Mouse (Mus musculus) embryonic fibroblast, embryonic 13.5 days (primary cell): ENCODE data around the gene Rsrc1. TPM values are rescaled to one million over a fixed set of nuclear protein-coding genes. Genes with fewer than 3 reads are reported as not detected.
"Not testable (repeated sequence)": the region's sequence is repeated elsewhere in the genome, so short reads cannot be mapped to it uniquely, and the experiment has no call there.

Experiments used
- H3K27ac ChIP-seq: 2 replicates; pipeline ENCODE4 v1.5.1; 2012; ENCODE audit warnings: low read length, control low read depth, inconsistent platforms; ENCODE audit not compliant: insufficient read depth
- H3K4me1 ChIP-seq: 2 replicates; pipeline ENCODE4 v1.6.1; 2011; ENCODE audit warnings: low read length; ENCODE audit not compliant: control insufficient read depth, insufficient read depth
- H3K4me3 ChIP-seq: 2 replicates; pipeline ENCODE4 v1.5.1; 2011; ENCODE audit warnings: mild to moderate bottlenecking, control low read depth, low read length; ENCODE audit not compliant: insufficient read depth
- CTCF ChIP-seq: IDR thresholded peaks from 2 replicates; pipeline ENCODE4 v1.5.1; 2011; ENCODE audit warnings: mild to moderate bottlenecking, control low read depth, low read length, moderate library complexity, borderline replicate concordance; ENCODE audit not compliant: insufficient read depth
- POLR2A ChIP-seq: IDR thresholded peaks from 2 replicates; pipeline ENCODE4 v1.6.1; 2011; ENCODE audit warnings: low read depth, mild to moderate bottlenecking, control low read depth, low read length, moderate library complexity
- polyA plus RNA-seq: library from polyadenylated mRNA; stranded (reverse); fragments of >200 nt; gene quantifications from 2 replicates; pipeline ENCODE4 v1.2.4, GENCODE M21; 2011; ENCODE audit warnings: low read depth; ENCODE audit not compliant: missing spikeins, insufficient read length

Gene Rsrc1
- polyA plus RNA-seq, 1 experiment = 44.9 TPM

DNA sequence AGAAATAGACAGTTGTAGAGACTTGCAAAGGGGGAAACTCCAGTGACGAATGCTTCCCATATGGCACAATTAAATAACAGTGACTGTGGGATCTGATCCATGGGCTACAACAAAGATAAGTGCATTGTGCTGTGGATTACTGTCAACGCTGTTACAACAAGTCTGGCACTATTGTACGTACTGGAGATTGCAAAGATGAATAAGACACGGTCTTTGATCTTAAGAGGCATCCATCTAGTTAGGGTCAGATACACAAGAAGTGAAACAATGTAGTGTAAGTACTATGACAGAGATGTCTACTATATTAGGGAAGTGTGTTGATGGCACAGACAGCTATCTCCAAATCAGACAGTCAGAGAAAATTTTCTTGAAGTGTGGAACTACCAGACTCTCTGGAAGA lies 135.1 kb downstream of the Rsrc1 start:
- TF ChIP-seq CTCF (no peak), POLR2A (no peak)
- Histone ChIP-seq H3K4me3 (no peak overlapping the region), H3K27ac (no peak overlapping the region), H3K4me1 (no peaks in the 10 kb centered on the region)

DNA sequence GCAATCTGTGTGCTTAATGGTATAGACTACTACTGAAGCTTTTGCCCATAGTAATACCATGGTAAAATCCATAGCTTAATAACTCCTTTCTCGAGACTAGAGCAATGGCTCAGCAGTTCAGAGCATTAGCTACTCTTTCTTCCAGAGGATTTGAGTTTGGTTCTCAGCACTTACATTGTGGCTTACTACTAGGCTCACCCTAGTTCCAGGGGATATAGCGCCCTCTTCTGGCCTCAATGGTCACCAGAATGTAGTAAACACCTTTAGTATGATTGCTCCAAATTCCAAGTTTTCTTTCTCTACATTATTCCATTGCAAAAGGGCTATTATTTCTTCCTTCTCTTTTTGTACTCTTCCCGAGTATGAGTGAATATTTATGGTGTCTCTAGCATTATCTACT lies 151.3 kb downstream of the Rsrc1 start:
- no peak overlapping the region for H3K4me3 ChIP-seq
- TF ChIP-seq POLR2A (no peak), CTCF (no peak)

DNA sequence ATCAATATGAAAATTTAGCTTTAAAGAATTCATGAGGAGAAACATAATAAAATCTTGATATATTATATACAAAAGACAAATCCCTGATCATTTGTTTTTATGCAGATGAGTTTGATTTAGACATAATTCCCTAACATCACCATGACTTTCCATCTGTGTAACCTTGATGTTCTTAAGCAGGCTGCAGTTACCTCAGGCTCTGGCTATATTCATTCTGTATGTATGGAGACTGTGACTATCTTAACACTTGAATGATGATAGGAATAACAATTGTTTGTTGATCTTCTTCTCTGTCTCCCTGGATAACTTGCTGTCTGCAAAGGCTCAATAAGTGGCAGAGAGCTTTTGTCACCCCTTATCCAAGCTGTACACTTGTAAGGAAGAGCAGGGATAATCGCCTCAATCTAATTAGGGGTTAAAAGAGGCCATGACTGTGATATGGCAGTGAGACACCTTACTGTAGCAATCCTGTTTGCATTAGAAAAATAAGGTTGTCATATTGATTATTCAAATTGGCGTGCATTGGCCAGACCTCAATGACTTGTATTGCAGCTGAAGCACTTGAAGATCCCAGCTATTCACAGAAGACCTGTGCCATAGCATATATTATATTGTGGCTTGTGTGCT lies 154.7 kb downstream of the Rsrc1 start:
- TF ChIP-seq POLR2A (no peak), CTCF (no peak)
- H3K4me3 ChIP-seq = no peak overlapping the region
- H3K27ac ChIP-seq = no peak overlapping the region
- H3K4me1 ChIP-seq = no peaks in the 10 kb centered on the region

More for the DNA sequence above, 151.3 kb downstream of the Rsrc1 start:
- H3K4me1 ChIP-seq = no peaks in the 10 kb centered on the region
- no peak overlapping the region for H3K27ac ChIP-seq

DNA sequence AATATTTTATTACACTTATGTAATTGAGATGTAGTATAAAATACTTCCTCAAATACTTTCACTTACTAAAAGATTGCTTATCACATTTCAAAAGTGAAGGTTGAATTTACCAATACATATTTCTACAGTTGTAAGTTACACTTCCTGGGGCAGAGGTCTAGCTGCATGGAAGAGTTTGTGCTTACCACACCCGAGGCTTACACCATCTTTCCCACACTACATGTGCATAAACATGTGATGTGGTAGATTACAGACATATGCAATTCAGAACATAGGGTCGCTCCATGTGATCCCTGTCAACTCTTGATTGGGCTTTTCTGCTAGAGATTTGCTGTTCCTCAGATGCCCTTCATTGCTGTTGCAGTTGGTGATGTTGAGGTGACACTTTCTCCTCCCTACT lies 163.8 kb downstream of the Rsrc1 start:
- Histone ChIP-seq H3K4me3 (no peak overlapping the region), H3K27ac (no peak overlapping the region), H3K4me1 (no peaks in the 10 kb centered on the region)
- no peak for TF ChIP-seq POLR2A
- no peak for TF ChIP-seq CTCF

DNA sequence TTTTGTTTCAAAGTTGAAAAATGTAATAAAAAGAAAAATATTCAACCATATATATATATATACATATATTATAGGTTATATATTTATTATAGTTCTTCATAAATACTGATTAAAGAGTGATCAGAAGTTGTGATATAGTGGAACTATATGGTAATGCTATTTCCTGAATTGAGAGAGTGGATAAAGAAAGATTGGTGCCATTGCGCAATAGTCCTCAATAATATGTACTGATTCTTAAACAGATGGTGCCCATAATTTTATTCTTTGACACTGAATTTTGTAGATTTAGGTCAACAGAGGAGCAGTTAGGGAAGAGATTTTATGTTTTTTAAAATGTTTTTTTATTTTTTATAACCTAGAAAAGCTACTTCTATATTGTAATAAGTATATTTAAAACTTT lies 165.1 kb downstream of the Rsrc1 start:
- TF ChIP-seq CTCF (no peak), POLR2A (no peak)
- Histone ChIP-seq H3K4me1 (no peaks in the 10 kb centered on the region), H3K4me3 (no peak overlapping the region), H3K27ac (no peak overlapping the region)

DNA sequence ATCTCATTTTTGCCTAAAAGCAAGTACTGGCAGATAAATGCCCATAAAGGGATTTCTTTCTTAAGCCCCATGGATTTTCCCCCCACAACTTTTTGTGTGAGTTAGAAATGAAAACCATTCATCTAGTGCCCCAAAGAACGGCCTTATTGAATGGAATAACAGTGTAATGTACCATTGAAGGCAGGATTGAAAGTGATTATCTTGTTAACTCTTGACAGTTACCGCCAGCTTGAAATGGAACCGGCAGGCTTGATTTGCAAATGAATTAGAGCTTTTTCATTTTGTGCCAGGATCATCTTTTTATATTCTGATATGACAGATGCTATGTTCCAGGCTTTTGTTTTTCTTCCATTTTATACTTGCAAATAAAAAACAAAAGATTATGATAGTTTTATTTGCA lies 166.1 kb downstream of the Rsrc1 start:
- Histone ChIP-seq H3K4me3 (no peak overlapping the region), H3K27ac (no peak overlapping the region), H3K4me1 (no peaks in the 10 kb centered on the region)
- no peak for TF ChIP-seq POLR2A
- TF ChIP-seq CTCF = no peak

DNA sequence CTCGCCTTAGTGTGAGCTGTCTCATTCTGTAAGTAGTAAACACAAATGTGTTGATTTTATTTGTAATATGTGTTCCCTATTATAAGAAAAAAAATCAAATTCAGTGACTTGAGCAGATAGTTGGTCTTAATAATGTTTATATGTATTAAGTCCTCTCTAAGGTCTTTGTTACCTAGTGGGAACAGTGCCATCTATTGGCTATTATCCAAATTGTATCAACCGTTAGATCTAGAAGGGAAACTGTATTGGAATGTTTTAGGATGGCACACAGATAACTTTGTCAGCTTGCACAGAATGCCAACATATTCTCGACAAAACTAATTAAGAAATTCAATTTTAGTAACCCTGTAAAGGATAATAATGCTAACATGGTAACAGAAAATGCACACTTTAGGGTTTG lies 216.0 kb downstream of the Rsrc1 start:
- TF ChIP-seq POLR2A (no peak), CTCF (no peak)
- Histone ChIP-seq H3K27ac (no peak overlapping the region), H3K4me3 (no peak overlapping the region), H3K4me1 (no peaks in the 10 kb centered on the region)

DNA sequence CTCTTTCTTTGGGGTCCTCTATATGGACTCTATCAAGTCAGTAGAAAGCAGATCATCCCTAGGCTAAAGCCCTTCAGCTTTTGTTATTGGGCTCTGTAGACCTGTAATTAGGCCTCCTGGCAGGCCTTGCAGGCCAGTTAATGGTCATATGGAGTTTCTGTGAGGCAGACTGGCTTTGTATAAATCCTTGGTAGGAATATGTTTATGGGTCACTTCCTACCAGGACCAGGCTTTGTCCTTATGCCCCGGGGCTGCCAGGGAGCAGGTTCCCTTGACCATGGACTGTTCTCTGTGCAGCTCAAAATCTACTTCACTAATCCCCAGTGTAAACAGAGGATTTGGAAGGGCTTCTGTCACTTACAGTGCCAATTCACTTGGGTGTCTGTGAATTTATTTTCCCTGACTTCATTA lies 231.9 kb downstream of the Rsrc1 start:
- TF ChIP-seq CTCF (no peak), POLR2A (no peak)
- Histone ChIP-seq H3K4me1 (no peaks in the 10 kb centered on the region), H3K4me3 (no peak overlapping the region), H3K27ac (no peak overlapping the region)

DNA sequence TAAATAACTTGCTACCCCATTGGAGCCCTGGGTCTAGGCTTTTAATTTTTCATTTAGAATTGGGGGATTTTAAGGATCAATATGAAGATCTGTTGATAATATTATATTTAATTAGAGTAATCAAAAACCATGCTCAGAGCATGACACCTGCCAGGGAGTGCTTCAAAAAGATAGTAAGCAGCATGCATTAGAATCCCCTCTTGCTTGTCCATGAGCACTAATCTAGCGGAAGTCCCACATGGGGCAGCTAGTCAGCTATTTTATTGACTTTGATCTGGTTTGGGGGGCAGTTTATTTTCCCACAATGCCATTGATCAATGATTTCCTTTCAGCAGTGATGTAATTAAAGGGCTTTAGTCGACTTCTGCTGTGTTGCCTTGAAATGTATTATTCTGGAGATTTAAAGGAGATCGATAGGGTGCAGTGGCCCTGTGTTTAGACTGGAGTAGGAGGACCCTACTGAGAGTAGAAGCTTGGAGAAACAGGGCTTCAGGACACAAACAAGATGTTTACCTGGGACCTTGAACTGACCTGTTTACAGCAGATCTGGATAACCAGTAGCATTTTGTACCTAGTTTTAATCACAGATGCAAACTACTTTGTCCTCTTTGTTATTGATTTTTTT lies 251.5 kb downstream of the Rsrc1 start:
- Histone ChIP-seq H3K4me1 (no peaks in the 10 kb centered on the region), H3K4me3 (no peak overlapping the region), H3K27ac (no peak overlapping the region)
- TF ChIP-seq CTCF = no peak

DNA sequence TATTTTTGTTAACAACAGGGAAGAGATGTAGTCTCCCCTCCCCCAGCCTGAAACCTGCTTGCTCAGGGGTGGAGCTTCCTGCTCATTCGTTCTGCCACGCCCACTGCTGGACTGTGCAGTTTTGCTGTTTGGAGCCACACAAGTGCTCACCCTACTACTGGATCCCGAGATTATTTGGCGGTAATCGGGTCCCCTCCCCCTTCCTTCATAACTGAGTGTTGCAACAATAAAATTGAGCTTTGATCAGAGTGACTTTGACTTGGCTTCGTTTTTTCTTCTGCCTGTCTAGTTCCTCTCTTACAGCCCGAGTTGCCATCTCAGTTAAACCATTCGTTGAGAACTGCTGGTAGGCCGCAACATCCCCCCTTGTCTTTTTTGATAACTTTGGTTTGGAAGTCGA lies 261.3 kb downstream of the Rsrc1 start:
- H3K27ac ChIP-seq, H3K4me3 ChIP-seq, H3K4me1 ChIP-seq: not testable (repeated sequence)

DNA sequence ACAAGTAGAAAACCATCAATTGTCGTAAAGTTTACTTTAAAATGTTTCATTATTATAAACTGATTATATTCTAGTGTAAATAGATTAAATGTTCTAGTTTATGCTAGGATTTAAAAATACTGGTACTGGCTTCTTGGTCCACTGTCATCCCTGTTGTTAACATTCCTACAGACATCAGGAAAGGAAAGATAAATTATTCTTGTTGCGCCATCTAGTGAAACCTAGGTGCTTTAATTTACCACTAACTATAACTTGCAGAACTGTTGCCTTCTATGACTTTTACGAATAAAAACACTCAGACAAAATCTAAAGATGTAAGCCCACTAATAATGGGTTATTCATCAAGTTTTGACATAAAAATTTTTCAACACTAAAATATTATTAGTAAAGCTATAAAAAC lies 286.3 kb downstream of the Rsrc1 start:
- TF ChIP-seq CTCF = no peak
- TF ChIP-seq POLR2A = no peak
- Histone ChIP-seq H3K4me3 (no peak overlapping the region), H3K27ac (no peak overlapping the region), H3K4me1 (no peaks in the 10 kb centered on the region)
